Mouse (Mus musculus): ENCODE data around the gene C8g. TPM values are rescaled to one million over a fixed set of nuclear protein-coding genes. Genes with fewer than 3 reads are reported as not detected.

C8g gene
- 2.9 and 3.8 TPM in 2 replicates for polyA plus RNA-seq (2015; fragmentation: Nextera tagmentation; extraction: Ambion mirVana)

DNA sequence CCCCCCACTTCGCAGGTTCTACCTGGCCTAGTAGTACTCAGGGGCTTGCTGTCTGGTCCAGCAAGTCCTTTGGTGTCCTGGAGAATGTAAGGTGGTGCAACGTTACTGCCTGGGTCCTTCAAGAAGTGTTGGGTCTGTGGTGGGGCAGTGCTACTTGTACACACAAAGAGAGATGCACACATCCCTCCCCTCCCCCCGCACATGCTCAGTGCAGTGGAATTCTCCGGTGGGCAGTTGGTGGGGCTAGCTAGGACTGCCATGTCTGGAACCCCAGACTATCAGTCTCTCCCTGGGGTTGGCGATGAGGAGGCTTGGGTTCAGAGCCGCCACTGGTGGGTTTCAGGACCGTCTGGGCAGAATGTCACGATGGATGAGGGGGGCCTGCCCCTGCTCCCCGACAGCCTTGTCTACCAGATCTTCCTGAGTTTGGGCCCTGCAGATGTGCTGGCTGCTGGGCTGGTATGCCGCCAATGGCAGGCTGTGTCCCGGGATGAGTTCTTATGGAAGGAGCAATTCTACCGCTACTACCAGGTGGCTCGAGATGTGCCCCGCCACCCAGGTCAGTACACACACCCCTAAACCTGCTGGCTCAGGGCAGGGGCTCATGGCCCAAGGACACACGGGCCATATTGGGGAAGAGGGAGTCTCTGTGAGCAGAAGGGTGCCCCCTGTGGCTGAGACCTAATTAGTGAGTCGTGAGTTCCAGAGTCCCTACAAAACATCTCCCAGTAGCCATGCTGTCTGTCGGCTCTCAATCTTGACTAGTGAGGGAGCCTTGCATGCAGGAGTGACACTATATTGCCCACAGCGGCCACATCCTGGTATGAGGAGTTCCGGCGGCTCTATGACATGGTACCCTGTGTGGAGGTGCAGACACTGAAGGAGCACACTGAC, at the start of gene C8g:
Gene C8g (minus strand): TSS at position 127 of the 894 bp plus-strand sequence.

DNA sequence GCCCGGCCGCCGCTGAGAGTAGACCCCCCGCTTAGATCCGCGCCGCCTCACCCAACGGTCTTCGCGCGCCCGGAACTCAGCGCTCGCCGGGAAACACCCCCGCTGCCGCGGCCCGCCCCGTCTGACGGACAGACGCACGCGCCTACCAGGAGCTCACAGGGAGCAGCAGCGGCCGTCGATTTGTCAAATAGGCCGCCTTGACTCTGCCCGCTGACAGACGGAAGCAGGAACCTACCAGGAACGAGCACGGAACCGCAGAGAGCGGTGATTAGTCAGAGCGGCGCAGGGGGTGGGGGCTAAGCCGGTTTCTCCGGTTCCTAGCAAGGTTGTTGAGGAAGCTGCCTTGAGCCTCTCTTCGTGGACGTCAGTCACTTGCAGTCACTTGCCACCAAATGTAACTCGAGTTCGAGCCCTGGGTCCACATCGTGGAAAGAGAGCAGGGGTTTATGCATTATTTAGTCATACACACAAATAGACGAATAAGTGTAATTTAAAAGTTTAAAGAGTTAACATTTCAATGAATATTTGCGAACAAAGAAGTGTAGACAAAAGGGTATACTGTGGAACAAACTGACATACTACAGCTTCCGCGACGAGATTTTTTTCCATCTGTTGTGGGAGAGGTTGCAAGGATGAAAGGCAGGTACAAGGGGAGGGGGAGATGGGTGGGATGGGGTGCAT, 45.4 kb upstream of the C8g start, which contains the start of gene Traf2:
Gene Traf2 (minus strand): TSS at position 130 of the 681 bp plus-strand sequence.

GRCm38 (mm10) chr2:25500576-25501405, 728 bp downstream of the C8g start, which contains the start of gene Fbxw5:
Fbxw5 (plus strand) TSS chr2:25500750.

DNA sequence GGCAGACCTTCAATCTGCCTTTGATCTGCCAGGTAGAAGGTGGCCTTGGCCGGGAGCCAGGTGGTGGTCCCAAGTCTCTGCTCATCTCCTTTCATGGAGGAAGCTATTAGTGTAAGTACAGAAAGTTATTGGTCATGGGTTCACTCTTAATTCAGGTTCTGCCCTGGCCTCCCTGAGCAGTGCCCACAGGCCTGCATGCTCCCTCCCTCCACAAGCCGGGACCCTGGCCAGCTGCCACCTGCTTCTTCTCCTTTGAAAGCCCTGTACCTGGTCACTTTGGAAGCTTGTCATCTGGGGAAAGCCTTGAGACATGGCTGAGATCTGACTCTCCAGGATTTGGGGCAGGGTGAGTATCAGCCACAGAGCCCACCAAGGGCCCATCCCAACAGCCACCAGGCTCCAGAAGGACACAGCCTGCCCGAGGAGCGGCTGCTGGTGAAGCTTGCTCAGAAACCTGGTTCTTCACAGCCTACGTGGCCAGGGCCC, 8.0 kb downstream of the C8g start, which contains the start of gene Lcn12:
Gene Lcn12 (minus strand): TSS at position 436 of the 486 bp plus-strand sequence.

DNA sequence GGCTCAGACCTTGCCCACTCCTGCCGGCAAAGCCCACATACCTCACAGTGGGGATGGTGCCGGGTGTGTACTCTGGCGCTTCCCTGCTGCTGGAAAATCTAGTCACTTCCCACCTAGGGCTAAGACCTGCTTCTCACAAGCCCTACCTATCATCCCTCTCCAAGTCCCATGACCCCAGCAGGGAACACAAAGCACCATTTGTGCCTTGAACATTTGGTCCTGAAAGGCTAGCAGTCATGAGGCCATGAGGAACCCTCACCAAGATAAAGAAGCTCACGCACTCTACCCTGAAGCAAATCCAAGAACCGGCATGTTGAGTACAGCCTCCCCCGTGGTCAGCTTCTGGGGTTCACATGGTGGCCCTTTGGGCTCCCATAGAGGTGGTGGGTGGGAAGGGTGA, 31.6 kb downstream of the C8g start, which contains the start of gene Ptgds:
Gene Ptgds (minus strand): TSS at position 78 of the 400 bp plus-strand sequence.

GRCm38 (mm10) chr2:25460551-25461309, 40.8 kb downstream of the C8g start, which contains the start of gene Paxx:
Paxx (minus strand) TSS chr2:25461094.

DNA sequence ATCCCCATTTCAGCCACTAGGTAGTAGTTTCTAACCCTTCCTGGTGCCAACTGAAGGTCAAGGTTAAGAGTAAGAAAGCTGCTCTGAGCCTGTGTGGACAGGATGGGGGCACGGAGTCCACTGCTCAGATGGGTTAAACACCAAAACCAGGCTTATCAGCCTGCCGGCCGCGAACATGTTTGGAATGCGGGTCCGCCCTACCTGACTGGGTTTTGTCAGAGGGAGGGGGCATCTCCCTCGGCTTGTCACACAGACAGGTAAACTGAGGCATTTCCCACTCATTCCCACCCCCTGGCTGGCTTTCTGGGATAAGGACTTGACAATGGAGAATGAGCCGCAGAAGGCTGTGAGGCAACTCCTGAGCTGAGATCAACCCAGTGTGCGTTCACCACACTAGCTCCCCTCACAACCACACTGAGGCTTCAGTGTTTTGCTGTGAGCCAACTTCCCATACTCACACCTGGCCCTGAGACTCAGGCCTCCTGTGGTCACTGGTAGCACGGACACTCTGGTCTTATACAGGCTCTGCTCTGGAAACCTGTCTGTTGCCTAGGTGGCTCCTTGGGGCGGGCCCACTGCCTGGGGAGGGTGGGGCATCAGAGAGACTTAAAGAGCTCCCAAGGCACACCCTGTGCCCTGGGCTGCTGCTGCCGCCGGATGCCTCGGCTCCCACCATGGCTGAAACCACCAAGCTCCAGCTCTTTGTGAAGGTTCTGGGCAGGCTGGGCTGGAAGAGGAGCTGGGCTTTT, 45.1 kb downstream of the C8g start, which contains the start of gene Clic3:
Gene Clic3 (plus strand): TSS at position 634 of the 749 bp plus-strand sequence.

Other genes starting within 250 kb of the C8g start
- 31.2 and 35.2 TPM in 2 replicates for gene Tmem203, start 246.3 kb downstream of the C8g start, polyA plus RNA-seq (2015; fragmentation: Nextera tagmentation; extraction: Ambion mirVana)
- gene Tprn, start 239.1 kb downstream of the C8g start, polyA plus RNA-seq (2015; fragmentation: Nextera tagmentation; extraction: Ambion mirVana), result 7.7 and 9.0 TPM in 2 replicates
- gene Ssna1, start 229.3 kb downstream of the C8g start, polyA plus RNA-seq (2015; fragmentation: Nextera tagmentation; extraction: Ambion mirVana), result 176 and 182 TPM in 2 replicates
- gene Anapc2, start 229.2 kb downstream of the C8g start, polyA plus RNA-seq (2015; fragmentation: Nextera tagmentation; extraction: Ambion mirVana), result 45.1 and 48.8 TPM in 2 replicates
- gene Tmem210, start 213.6 kb downstream of the C8g start, polyA plus RNA-seq (2015; fragmentation: Nextera tagmentation; extraction: Ambion mirVana), result not detected in 2 replicates
- not detected in 2 replicates for gene Lrrc26, start 211.8 kb downstream of the C8g start, polyA plus RNA-seq (2015; fragmentation: Nextera tagmentation; extraction: Ambion mirVana)
- gene Grin1, start 182.5 kb downstream of the C8g start, polyA plus RNA-seq (2015; fragmentation: Nextera tagmentation; extraction: Ambion mirVana), result 0.06 TPM in 1 of 2 replicates, not detected in the other
- gene Man1b1, start 169.4 kb downstream of the C8g start, polyA plus RNA-seq (2015; fragmentation: Nextera tagmentation; extraction: Ambion mirVana), result 30.8 and 37.7 TPM in 2 replicates
- gene Dpp7, start 145.4 kb downstream of the C8g start, polyA plus RNA-seq (2015; fragmentation: Nextera tagmentation; extraction: Ambion mirVana), result 8.5 and 10.1 TPM in 2 replicates
- 20.1 and 27.6 TPM in 2 replicates for gene Uap1l1, start 136.0 kb downstream of the C8g start, polyA plus RNA-seq (2015; fragmentation: Nextera tagmentation; extraction: Ambion mirVana)
- gene Sapcd2, start 129.4 kb downstream of the C8g start, polyA plus RNA-seq (2015; fragmentation: Nextera tagmentation; extraction: Ambion mirVana), result 28.3 and 28.4 TPM in 2 replicates
- gene Entpd2, start 105.8 kb downstream of the C8g start, polyA plus RNA-seq (2015; fragmentation: Nextera tagmentation; extraction: Ambion mirVana), result 1.3 and 2.0 TPM in 2 replicates
- 11.4 and 14.1 TPM in 2 replicates for gene Npdc1, start 102.4 kb downstream of the C8g start, polyA plus RNA-seq (2015; fragmentation: Nextera tagmentation; extraction: Ambion mirVana)
- 1.7 and 2.6 TPM in 2 replicates for gene Fut7, start 78.5 kb downstream of the C8g start, polyA plus RNA-seq (2015; fragmentation: Nextera tagmentation; extraction: Ambion mirVana)
- gene Abca2, start 73.0 kb downstream of the C8g start, polyA plus RNA-seq (2015; fragmentation: Nextera tagmentation; extraction: Ambion mirVana), result 1.5 and 1.6 TPM in 2 replicates
- gene Clic3, start 44.9 kb downstream of the C8g start, polyA plus RNA-seq (2015; fragmentation: Nextera tagmentation; extraction: Ambion mirVana), result 4.8 and 4.9 TPM in 2 replicates
- 22.5 and 28.9 TPM in 2 replicates for gene Paxx, start 40.6 kb downstream of the C8g start, polyA plus RNA-seq (2015; fragmentation: Nextera tagmentation; extraction: Ambion mirVana)
- 1.7 and 2.4 TPM in 2 replicates for gene Ptgds, start 31.7 kb downstream of the C8g start, polyA plus RNA-seq (2015; fragmentation: Nextera tagmentation; extraction: Ambion mirVana)
- gene Lcn12, start 7.8 kb downstream of the C8g start, polyA plus RNA-seq (2015; fragmentation: Nextera tagmentation; extraction: Ambion mirVana), result not detected in 2 replicates
- gene Fbxw5, start 969 bp downstream of the C8g start, polyA plus RNA-seq (2015; fragmentation: Nextera tagmentation; extraction: Ambion mirVana), result 30.8 and 34.7 TPM in 2 replicates
- gene Traf2, start 45.2 kb upstream of the C8g start, polyA plus RNA-seq (2015; fragmentation: Nextera tagmentation; extraction: Ambion mirVana), result 19.0 and 19.7 TPM in 2 replicates
- 166 and 189 TPM in 2 replicates for gene Edf1, start 56.1 kb upstream of the C8g start, polyA plus RNA-seq (2015; fragmentation: Nextera tagmentation; extraction: Ambion mirVana)
- 0.29 and 0.80 TPM in 2 replicates for gene Mamdc4, start 73.1 kb upstream of the C8g start, polyA plus RNA-seq (2015; fragmentation: Nextera tagmentation; extraction: Ambion mirVana)
- 52.5 and 57.5 TPM in 2 replicates for gene Phpt1, start 73.5 kb upstream of the C8g start, polyA plus RNA-seq (2015; fragmentation: Nextera tagmentation; extraction: Ambion mirVana)
- 0.02 and 0.45 TPM in 2 replicates for gene Ajm1, start 80.0 kb upstream of the C8g start, polyA plus RNA-seq (2015; fragmentation: Nextera tagmentation; extraction: Ambion mirVana)
- gene Rabl6, start 106.8 kb upstream of the C8g start, polyA plus RNA-seq (2015; fragmentation: Nextera tagmentation; extraction: Ambion mirVana), result 31.4 and 36.5 TPM in 2 replicates
- 0.13 and 0.16 TPM in 2 replicates for gene Ccdc183, start 116.0 kb upstream of the C8g start, polyA plus RNA-seq (2015; fragmentation: Nextera tagmentation; extraction: Ambion mirVana)
- 10.7 and 15.0 TPM in 2 replicates for gene Tmem141, start 120.3 kb upstream of the C8g start, polyA plus RNA-seq (2015; fragmentation: Nextera tagmentation; extraction: Ambion mirVana)
- gene Fcna, start 126.3 kb upstream of the C8g start, polyA plus RNA-seq (2015; fragmentation: Nextera tagmentation; extraction: Ambion mirVana), result 24.5 and 35.1 TPM in 2 replicates
- gene Lcn8, start 151.4 kb upstream of the C8g start, polyA plus RNA-seq (2015; fragmentation: Nextera tagmentation; extraction: Ambion mirVana), result not detected in 2 replicates
- gene Lcn5, start 156.2 kb upstream of the C8g start, polyA plus RNA-seq (2015; fragmentation: Nextera tagmentation; extraction: Ambion mirVana), result not detected in 2 replicates
- gene Lcn6, start 175.1 kb upstream of the C8g start, polyA plus RNA-seq (2015; fragmentation: Nextera tagmentation; extraction: Ambion mirVana), result not detected in 2 replicates
- not detected in 2 replicates for gene Lcn10, start 181.0 kb upstream of the C8g start, polyA plus RNA-seq (2015; fragmentation: Nextera tagmentation; extraction: Ambion mirVana)
- not detected in 2 replicates for gene Obp2a, start 198.3 kb upstream of the C8g start, polyA plus RNA-seq (2015; fragmentation: Nextera tagmentation; extraction: Ambion mirVana)
- gene Bmyc, start 205.0 kb upstream of the C8g start, polyA plus RNA-seq (2015; fragmentation: Nextera tagmentation; extraction: Ambion mirVana), result 18.2 and 23.9 TPM in 2 replicates
- gene Obp2b, start 235.3 kb upstream of the C8g start, polyA plus RNA-seq (2015; fragmentation: Nextera tagmentation; extraction: Ambion mirVana), result not detected in 2 replicates

All from spleen, postnatal 0 days (tissue).